Mouse (Mus musculus): ENCODE measurements around the gene Hk1. TPM values are rescaled to one million over a fixed set of nuclear protein-coding genes. Genes with fewer than 3 reads are reported as not detected.

Gene Hk1
- total and polyA plus RNA-seq, 2 experiments, result 1.4 to 1.6 TPM

GRCm38 (mm10) chr10:62300006-62300827, 79.5 kb downstream of the Hk1 start:
- no peaks in the 10 kb centered on the region for H3K36me3 ChIP-seq (ENCODE audit: control insufficient read depth, insufficient read depth, low read length)
- no peaks in the 10 kb centered on the region for H3K27me3 ChIP-seq (ENCODE audit: control insufficient read depth, insufficient read depth, low read length)
- DNase-seq (ENCODE audit: extremely low read depth, low read depth, low spot score), result no peak
- no peak overlapping the region for H3K27ac ChIP-seq (replicated peaks; ENCODE audit: insufficient read depth, low read depth, low read length)
- no peak for TF ChIP-seq CTCF (IDR thresholded peaks at IDR 0.05; ENCODE audit: low read depth, low read length)
- TF ChIP-seq POLR2A (IDR thresholded peaks at IDR 0.05; ENCODE audit: extremely low read depth, insufficient read depth, low read length), result no peak
- no peaks in the 10 kb centered on the region for H3K4me1 ChIP-seq (ENCODE audit: control insufficient read depth, insufficient read depth, low read length)
- H3K9ac ChIP-seq (ENCODE audit: low read depth, low read length), result no peak overlapping the region
- WGBS, result 74% methylated on average over 23 of the region's 23 CpGs
- H3K4me3 ChIP-seq (ENCODE audit: insufficient read depth, low read depth, low read length), result no peak overlapping the region
- H3K79me2 ChIP-seq (ENCODE audit: control insufficient read depth, insufficient read depth, low read length), result no peaks in the 10 kb centered on the region

- H3K4me3 ChIP-seq (ENCODE audit: insufficient read depth, low read depth, low read length), result no peak overlapping the region
- no peaks in the 10 kb centered on the region for H3K36me3 ChIP-seq (ENCODE audit: control insufficient read depth, insufficient read depth, low read length)
- no peak overlapping the region for H3K9ac ChIP-seq (ENCODE audit: low read depth, low read length)
- TF ChIP-seq CTCF (IDR thresholded peaks at IDR 0.05; ENCODE audit: low read depth, low read length) (no peak), POLR2A (IDR thresholded peaks at IDR 0.05; ENCODE audit: extremely low read depth, insufficient read depth, low read length) (no peak)
- no peak for DNase-seq (ENCODE audit: extremely low read depth, low read depth, low spot score)
- H3K4me1 ChIP-seq (ENCODE audit: control insufficient read depth, insufficient read depth, low read length), result no peaks in the 10 kb centered on the region
- 86% methylated on average over 22 of the region's 26 CpGs for WGBS
- H3K79me2 ChIP-seq (ENCODE audit: control insufficient read depth, insufficient read depth, low read length), result no peaks in the 10 kb centered on the region
- no peaks in the 10 kb centered on the region for H3K27me3 ChIP-seq (ENCODE audit: control insufficient read depth, insufficient read depth, low read length)
- H3K27ac ChIP-seq (replicated peaks; ENCODE audit: insufficient read depth, low read depth, low read length), result no peak overlapping the region
Observed at GRCm38 (mm10) chr10:62296086-62296872, 83.4 kb downstream of the Hk1 start.

GRCm38 (mm10) chr10:62294112-62294511, 85.6 kb downstream of the Hk1 start:
- H3K36me3 ChIP-seq (ENCODE audit: control insufficient read depth, insufficient read depth, low read length), result no peaks in the 10 kb centered on the region
- no peak for DNase-seq (ENCODE audit: extremely low read depth, low read depth, low spot score)
- 90% methylated on average over 4 of the region's 4 CpGs for WGBS
- H3K27ac ChIP-seq (replicated peaks; ENCODE audit: insufficient read depth, low read depth, low read length), result no peak overlapping the region
- no peaks in the 10 kb centered on the region for H3K79me2 ChIP-seq (ENCODE audit: control insufficient read depth, insufficient read depth, low read length)
- no peak overlapping the region for H3K9ac ChIP-seq (ENCODE audit: low read depth, low read length)
- no peak overlapping the region for H3K4me3 ChIP-seq (ENCODE audit: insufficient read depth, low read depth, low read length)
- TF ChIP-seq CTCF (IDR thresholded peaks at IDR 0.05; ENCODE audit: low read depth, low read length), result no peak
- TF ChIP-seq POLR2A (IDR thresholded peaks at IDR 0.05; ENCODE audit: extremely low read depth, insufficient read depth, low read length), result no peak
- no peaks in the 10 kb centered on the region for H3K4me1 ChIP-seq (ENCODE audit: control insufficient read depth, insufficient read depth, low read length)
- H3K27me3 ChIP-seq (ENCODE audit: control insufficient read depth, insufficient read depth, low read length), result no peaks in the 10 kb centered on the region

- no peaks in the 10 kb centered on the region for H3K79me2 ChIP-seq (ENCODE audit: control insufficient read depth, insufficient read depth, low read length)
- H3K36me3 ChIP-seq (ENCODE audit: control insufficient read depth, insufficient read depth, low read length), result no peaks in the 10 kb centered on the region
- peak; percentile 34 for DNase-seq (ENCODE audit: extremely low read depth, low read depth, low spot score)
- H3K27ac ChIP-seq (replicated peaks; ENCODE audit: insufficient read depth, low read depth, low read length), result no peak overlapping the region
- H3K4me1 ChIP-seq (ENCODE audit: control insufficient read depth, insufficient read depth, low read length), result no peaks in the 10 kb centered on the region
- TF ChIP-seq CTCF (IDR thresholded peaks at IDR 0.05; ENCODE audit: low read depth, low read length) (no peak), POLR2A (IDR thresholded peaks at IDR 0.05; ENCODE audit: extremely low read depth, insufficient read depth, low read length) (no peak)
- H3K27me3 ChIP-seq (ENCODE audit: control insufficient read depth, insufficient read depth, low read length), result no peaks in the 10 kb centered on the region
- WGBS, result 69% methylated on average over 6 of the region's 6 CpGs
- H3K4me3 ChIP-seq (ENCODE audit: insufficient read depth, low read depth, low read length), result no peak overlapping the region
- no peak overlapping the region for H3K9ac ChIP-seq (ENCODE audit: low read depth, low read length)
Observed at GRCm38 (mm10) chr10:62287460-62288124, 92.1 kb downstream of the Hk1 start.

GRCm38 (mm10) chr10:62283206-62283792, 96.4 kb downstream of the Hk1 start:
- Histone ChIP-seq H3K4me1 (ENCODE audit: control insufficient read depth, insufficient read depth, low read length) (no peaks in the 10 kb centered on the region), H3K27me3 (ENCODE audit: control insufficient read depth, insufficient read depth, low read length) (no peaks in the 10 kb centered on the region), H3K36me3 (ENCODE audit: control insufficient read depth, insufficient read depth, low read length) (no peaks in the 10 kb centered on the region), H3K4me3 (ENCODE audit: insufficient read depth, low read depth, low read length) (no peak overlapping the region), H3K9ac (ENCODE audit: low read depth, low read length) (no peak overlapping the region), H3K79me2 (ENCODE audit: control insufficient read depth, insufficient read depth, low read length) (no peaks in the 10 kb centered on the region), H3K27ac (replicated peaks; ENCODE audit: insufficient read depth, low read depth, low read length) (no peak overlapping the region)
- no peak for DNase-seq (ENCODE audit: extremely low read depth, low read depth, low spot score)
- TF ChIP-seq POLR2A (IDR thresholded peaks at IDR 0.05; ENCODE audit: extremely low read depth, insufficient read depth, low read length), result no peak
- no peak for TF ChIP-seq CTCF (IDR thresholded peaks at IDR 0.05; ENCODE audit: low read depth, low read length)
- 80% methylated on average over 4 of the region's 4 CpGs for WGBS
